Mouse (Mus musculus): ENCODE measurements around the gene Tef. TPM values are rescaled to one million over a fixed set of nuclear protein-coding genes. Genes with fewer than 3 reads are reported as not detected.
A peak's percentile ranks its signal among the peaks of the same experiment; 100 is the strongest.

The Tef gene
- polyA plus RNA-seq, 1 experiment from 2014 or later: 17.3 TPM

GRCm38 (mm10) chr15:81804172-81804571, 2.0 kb downstream of the Tef start:
- WGBS: 53% methylated on average over 1 of the region's 1 CpGs
- Histone ChIP-seq H3K4me1 (peaks cover 49% of the 10 kb centered on the region), H3K36me3 (no peaks in the 10 kb centered on the region), H3K9me3 (no peaks in the 10 kb centered on the region), H3K27ac (no peak overlapping the region), H3K4me3 (no peak overlapping the region), H3K27me3 (ENCODE audit: insufficient read depth, poor library complexity, severe bottlenecking) (peaks cover 9% of the 10 kb centered on the region)
- no peak for DNase-seq (ENCODE audit: low spot score)

GRCm38 (mm10) chr15:81804883-81805282, 2.7 kb downstream of the Tef start:
- no peak overlapping the region for H3K4me3 ChIP-seq
- 79% methylated on average over 3 of the region's 3 CpGs for WGBS
- no peaks in the 10 kb centered on the region for H3K9me3 ChIP-seq
- no peak for DNase-seq (ENCODE audit: low spot score)
- peaks cover 9% of the 10 kb centered on the region for H3K27me3 ChIP-seq (ENCODE audit: insufficient read depth, poor library complexity, severe bottlenecking)
- H3K27ac ChIP-seq: no peak overlapping the region; the same call in 1 of the 2 replicates
- peaks cover 52% of the 10 kb centered on the region for H3K4me1 ChIP-seq
- no peaks in the 10 kb centered on the region for H3K36me3 ChIP-seq

- WGBS: 59% methylated on average over 6 of the region's 6 CpGs
These were observed 3.4 kb downstream of the Tef start for GRCm38 (mm10) chr15:81805624-81806023.

GRCm38 (mm10) chr15:81806621-81807404, 4.6 kb downstream of the Tef start:
- no peak overlapping the region for H3K4me3 ChIP-seq
- H3K4me1 ChIP-seq: peaks cover 59% of the 10 kb centered on the region
- H3K36me3 ChIP-seq: 0 out of 2 replicates have a peak, but pooled peaks cover 3% of the 10 kb centered on the region
- DNase-seq (ENCODE audit: low spot score): no peak
- no peaks in the 10 kb centered on the region for H3K9me3 ChIP-seq
- WGBS: 76% methylated on average over 4 of the region's 4 CpGs
- no peak overlapping the region for H3K27ac ChIP-seq
- H3K27me3 ChIP-seq (ENCODE audit: insufficient read depth, poor library complexity, severe bottlenecking): peaks cover 9% of the 10 kb centered on the region

More at GRCm38 (mm10) chr15:81805624-81806023, 3.4 kb downstream of the Tef start:
- Histone ChIP-seq H3K4me1 (peaks cover 57% of the 10 kb centered on the region), H3K9me3 (no peaks in the 10 kb centered on the region), H3K36me3 (no peaks in the 10 kb centered on the region), H3K4me3 (no peak overlapping the region), H3K27ac (no peak overlapping the region), H3K27me3 (ENCODE audit: insufficient read depth, poor library complexity, severe bottlenecking) (peaks cover 9% of the 10 kb centered on the region)
- no peak for DNase-seq (ENCODE audit: low spot score)

- peaks cover 4% of the 10 kb centered on the region for H3K27me3 ChIP-seq (ENCODE audit: insufficient read depth, poor library complexity, severe bottlenecking)
- H3K36me3 ChIP-seq: 0 out of 2 replicates have a peak, but pooled peaks cover 3% of the 10 kb centered on the region
- no peak overlapping the region for H3K27ac ChIP-seq
- no peak overlapping the region for H3K4me3 ChIP-seq
- 71% methylated on average over 2 of the region's 2 CpGs for WGBS
- peaks cover 56% of the 10 kb centered on the region for H3K4me1 ChIP-seq
- no peaks in the 10 kb centered on the region for H3K9me3 ChIP-seq
- no peak for DNase-seq (ENCODE audit: low spot score)
These were observed 6.6 kb downstream of the Tef start for GRCm38 (mm10) chr15:81808799-81809198.

GRCm38 (mm10) chr15:81809550-81809949, 7.3 kb downstream of the Tef start:
- H3K4me3 ChIP-seq: peak overlapping the region; percentile 89; the same call in 1 of the 2 replicates
- no peaks in the 10 kb centered on the region for H3K27me3 ChIP-seq (ENCODE audit: insufficient read depth, poor library complexity, severe bottlenecking)
- 48% methylated on average over 1 of the region's 1 CpGs for WGBS
- H3K27ac ChIP-seq: peak overlapping the region; percentile 93
- H3K36me3 ChIP-seq: 0 out of 2 replicates have a peak, but pooled peaks cover 3% of the 10 kb centered on the region
- no peaks in the 10 kb centered on the region for H3K9me3 ChIP-seq
- peaks cover 50% of the 10 kb centered on the region for H3K4me1 ChIP-seq
- DNase-seq (ENCODE audit: low spot score): no peak

- Histone ChIP-seq H3K9me3 (no peaks in the 10 kb centered on the region), H3K27ac (peak overlapping the region; percentile 93), H3K27me3 (ENCODE audit: insufficient read depth, poor library complexity, severe bottlenecking) (no peaks in the 10 kb centered on the region), H3K36me3 (peaks cover 7% of the 10 kb centered on the region), H3K4me3 (peak overlapping the region; percentile 89), H3K4me1 (peaks cover 44% of the 10 kb centered on the region)
- WGBS: 0% methylated on average over 10 of the region's 10 CpGs
- peak; percentile 81 for DNase-seq (ENCODE audit: low spot score)
These were observed 7.9 kb downstream of the Tef start for GRCm38 (mm10) chr15:81810150-81810549.

GRCm38 (mm10) chr15:81810671-81811598, 8.7 kb downstream of the Tef start:
- H3K36me3 ChIP-seq: peaks cover 15% of the 10 kb centered on the region
- no peaks in the 10 kb centered on the region for H3K27me3 ChIP-seq (ENCODE audit: insufficient read depth, poor library complexity, severe bottlenecking)
- H3K4me1 ChIP-seq: peaks cover 38% of the 10 kb centered on the region
- under 1% methylated on average over 87 of the region's 89 CpGs for WGBS
- peak; percentile 99 for DNase-seq (ENCODE audit: low spot score)
- peak overlapping the region; percentile 93 for H3K27ac ChIP-seq
- H3K9me3 ChIP-seq: no peaks in the 10 kb centered on the region
- peak overlapping the region; percentile 89 for H3K4me3 ChIP-seq

- H3K27ac ChIP-seq: peak overlapping the region; percentile 93
These were observed 9.4 kb downstream of the Tef start for GRCm38 (mm10) chr15:81811599-81811996.

GRCm38 (mm10) chr15:81812287-81812686, 10.1 kb downstream of the Tef start:
- Histone ChIP-seq H3K36me3 (peaks cover 27% of the 10 kb centered on the region), H3K27me3 (ENCODE audit: insufficient read depth, poor library complexity, severe bottlenecking) (no peaks in the 10 kb centered on the region), H3K9me3 (no peaks in the 10 kb centered on the region), H3K4me1 (peaks cover 31% of the 10 kb centered on the region), H3K27ac (peak overlapping the region; percentile 93), H3K4me3 (peak overlapping the region; percentile 89)
- WGBS: 50% methylated on average over 3 of the region's 3 CpGs
- DNase-seq (ENCODE audit: low spot score): no peak

More at GRCm38 (mm10) chr15:81811599-81811996, 9.4 kb downstream of the Tef start:
- peaks cover 33% of the 10 kb centered on the region for H3K4me1 ChIP-seq
- H3K27me3 ChIP-seq (ENCODE audit: insufficient read depth, poor library complexity, severe bottlenecking): no peaks in the 10 kb centered on the region
- peaks cover 21% of the 10 kb centered on the region for H3K36me3 ChIP-seq
- DNase-seq (ENCODE audit: low spot score): peak; percentile 92
- 1% methylated on average over 20 of the region's 26 CpGs for WGBS
- H3K9me3 ChIP-seq: no peaks in the 10 kb centered on the region
- peak overlapping the region; percentile 89 for H3K4me3 ChIP-seq

GRCm38 (mm10) chr15:81812696-81813631, 10.7 kb downstream of the Tef start:
- Histone ChIP-seq H3K4me3 (peak overlapping the region; percentile 89; the same call in 1 of the 2 replicates), H3K27me3 (ENCODE audit: insufficient read depth, poor library complexity, severe bottlenecking) (no peaks in the 10 kb centered on the region), H3K36me3 (peaks cover 34% of the 10 kb centered on the region), H3K27ac (no peak overlapping the region), H3K9me3 (no peaks in the 10 kb centered on the region), H3K4me1 (peaks cover 31% of the 10 kb centered on the region)
- 70% methylated on average over 7 of the region's 7 CpGs for WGBS
- no peak for DNase-seq (ENCODE audit: low spot score)

Measured in heart, embryonic 10.5 days (tissue).